Mouse (Mus musculus) ES-Bruce4 (cell line): ENCODE results near the gene Mecom. TPM values are rescaled to one million over a fixed set of nuclear protein-coding genes. Genes with fewer than 3 reads are reported as not detected.

Source experiments
- H3K27ac ChIP-seq: 2 replicates; pipeline ENCODE4 v1.5.1; 2012; ENCODE audit warnings: low read length, inconsistent platforms; ENCODE audit not compliant: insufficient read depth
- H3K27me3 ChIP-seq: 2 replicates; pipeline ENCODE4 v1.6.1; 2012; ENCODE audit warnings: mild to moderate bottlenecking, low read length, inconsistent platforms; ENCODE audit not compliant: control insufficient read depth, poor library complexity, insufficient read depth, severe bottlenecking
- H3K36me3 ChIP-seq: 2 replicates; pipeline ENCODE4 v1.6.1; 2012; ENCODE audit warnings: inconsistent platforms, mild to moderate bottlenecking, low read length, moderate library complexity; ENCODE audit not compliant: control insufficient read depth, poor library complexity, insufficient read depth, severe bottlenecking
- H3K4me1 ChIP-seq: one replicate; pipeline ENCODE4 v1.8.1; 2011; ENCODE audit warnings: low read length; ENCODE audit not compliant: control insufficient read depth, insufficient read depth
- H3K4me3 ChIP-seq: 2 replicates; pipeline ENCODE4 v1.5.1; 2011; ENCODE audit warnings: low read depth, mild to moderate bottlenecking, low read length
- H3K9ac ChIP-seq: 2 replicates; pipeline ENCODE4 v1.6.1; 2012; ENCODE audit warnings: low read depth, mild to moderate bottlenecking, inconsistent platforms; ENCODE audit not compliant: poor library complexity, severe bottlenecking
- H3K9me3 ChIP-seq: replicated peaks from 2 replicates; pipeline ENCODE4 v1.6.1; 2012; ENCODE audit warnings: mild to moderate bottlenecking, low read length, inconsistent platforms; ENCODE audit not compliant: control insufficient read depth, poor library complexity, insufficient read depth, severe bottlenecking
- CTCF ChIP-seq: IDR thresholded peaks from one replicate; pipeline ENCODE4 v1.8.1; 2011; ENCODE audit warnings: low read depth, low read length
- EP300 ChIP-seq: IDR thresholded peaks from 2 replicates; pipeline ENCODE4 v1.6.1; 2011; ENCODE audit warnings: low read depth, low read length; ENCODE audit not compliant: insufficient read depth
- POLR2A ChIP-seq: IDR thresholded peaks from one replicate; pipeline ENCODE4 v1.8.1; 2011; ENCODE audit warnings: low read length; ENCODE audit not compliant: insufficient read depth
- polyA plus RNA-seq: library from polyadenylated mRNA; stranded (reverse); fragments of >200 nt; gene quantifications from 2 replicates; pipeline ENCODE4 v1.2.4, GENCODE M21; 2011; ENCODE audit warnings: low read depth; ENCODE audit not compliant: missing spikeins, insufficient read depth, insufficient read length

The Mecom gene
- polyA plus RNA-seq, 1 experiment = 0.24 TPM

- Histone ChIP-seq H3K4me1 (no peaks in the 10 kb centered on the region), H3K27me3 (no peaks in the 10 kb centered on the region), H3K9ac (no peak overlapping the region), H3K4me3 (no peak overlapping the region), H3K27ac (no peak overlapping the region), H3K36me3 (no peaks in the 10 kb centered on the region), H3K9me3 (no peaks in the 10 kb centered on the region)
- TF ChIP-seq POLR2A (no peak), EP300 (no peak), CTCF (no peak)
These were observed 157.5 kb downstream of the Mecom start for GRCm38 (mm10) chr3:30390346-30390745.

- TF ChIP-seq POLR2A = no peak
- no peak for TF ChIP-seq EP300
- TF ChIP-seq CTCF = no peak
- Histone ChIP-seq H3K36me3 (no peaks in the 10 kb centered on the region), H3K9ac (no peak overlapping the region), H3K4me3 (no peak overlapping the region), H3K9me3 (no peaks in the 10 kb centered on the region), H3K27me3 (no peaks in the 10 kb centered on the region), H3K4me1 (no peaks in the 10 kb centered on the region), H3K27ac (no peak overlapping the region)
These were observed 167.5 kb downstream of the Mecom start for GRCm38 (mm10) chr3:30380273-30380672.

DNA sequence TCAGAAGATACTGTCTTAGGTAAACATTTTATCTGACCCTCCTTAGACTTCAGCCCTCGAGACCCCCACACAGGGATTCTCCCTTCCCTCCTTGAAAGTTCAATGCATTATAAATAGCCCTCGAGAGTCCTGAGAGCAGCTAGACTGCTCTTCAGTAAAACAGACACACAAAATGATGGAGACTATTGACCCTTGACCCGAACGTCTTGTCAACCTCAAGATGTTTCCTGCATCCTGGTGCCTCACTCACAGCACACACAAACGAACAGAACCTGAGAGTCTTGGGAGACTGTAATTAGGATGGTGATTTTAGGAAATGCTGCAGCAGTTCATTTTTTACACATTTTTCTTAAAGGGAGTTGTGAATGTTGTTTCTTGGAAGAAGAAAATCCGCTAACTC, 168.5 kb downstream of the Mecom start:
- H3K27me3 ChIP-seq = no peaks in the 10 kb centered on the region
- no peaks in the 10 kb centered on the region for H3K36me3 ChIP-seq
- H3K9ac ChIP-seq = no peak overlapping the region
- H3K9me3 ChIP-seq = no peaks in the 10 kb centered on the region
- H3K4me1 ChIP-seq = no peaks in the 10 kb centered on the region
- TF ChIP-seq CTCF (no peak), EP300 (no peak), POLR2A (no peak)
- no peak overlapping the region for H3K27ac ChIP-seq
- H3K4me3 ChIP-seq = no peak overlapping the region

DNA sequence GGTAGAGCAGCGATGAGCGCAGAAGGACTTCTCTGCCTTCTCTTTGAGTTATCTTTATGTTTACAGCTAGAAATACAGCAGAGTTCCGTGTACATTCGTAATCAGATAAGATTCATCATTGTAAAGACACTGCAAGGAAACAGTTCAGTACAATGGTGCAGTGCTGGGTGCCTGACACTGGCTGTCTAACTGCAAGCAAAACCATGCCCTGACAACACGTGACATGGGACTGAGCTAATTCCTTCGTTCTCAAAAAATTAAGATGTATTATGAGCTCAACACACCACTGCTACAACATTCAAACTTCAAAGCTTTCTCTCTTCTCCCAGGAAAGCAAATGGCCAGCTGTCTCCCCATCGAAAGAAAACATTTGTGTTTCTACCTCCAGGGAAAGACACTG, 176.3 kb downstream of the Mecom start:
- Histone ChIP-seq H3K27me3 (no peaks in the 10 kb centered on the region), H3K4me1 (no peaks in the 10 kb centered on the region), H3K36me3 (no peaks in the 10 kb centered on the region), H3K4me3 (no peak overlapping the region), H3K9me3 (no peaks in the 10 kb centered on the region), H3K9ac (no peak overlapping the region), H3K27ac (no peak overlapping the region)
- no peak for TF ChIP-seq CTCF
- no peak for TF ChIP-seq EP300
- TF ChIP-seq POLR2A = no peak

DNA sequence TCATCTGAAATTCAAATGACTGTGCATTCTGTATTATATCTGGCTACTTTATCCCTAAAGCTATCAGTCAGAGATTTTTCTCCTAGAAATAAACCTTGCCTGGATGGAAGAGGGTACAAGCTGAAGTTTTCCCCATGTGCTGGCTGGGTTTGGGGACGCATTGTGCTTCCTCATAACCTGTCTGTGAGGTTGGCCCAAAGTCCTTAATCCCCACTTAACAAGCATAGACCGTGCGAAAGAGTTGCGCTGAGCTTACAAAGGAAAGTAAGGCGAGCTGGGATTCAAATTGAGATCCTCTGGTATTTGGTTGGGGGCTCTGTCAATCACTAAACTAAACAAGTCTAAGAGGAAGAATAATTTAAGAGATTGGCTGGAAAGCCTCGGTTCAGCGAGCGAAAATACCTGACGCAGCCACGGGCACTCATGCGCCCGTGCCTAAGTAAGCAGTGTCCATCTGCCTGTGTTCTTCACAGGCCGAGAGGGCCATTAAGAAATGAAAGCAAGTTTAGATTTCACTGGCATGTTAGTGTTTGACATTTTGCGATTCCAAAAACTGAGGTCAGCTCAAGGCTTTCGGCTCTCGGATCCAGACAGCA, 176.8 kb downstream of the Mecom start:
- no peak for TF ChIP-seq CTCF
- no peak for TF ChIP-seq EP300
- no peak for TF ChIP-seq POLR2A
- no peak overlapping the region for H3K27ac ChIP-seq
- H3K27me3 ChIP-seq = no peaks in the 10 kb centered on the region
- no peak overlapping the region for H3K4me3 ChIP-seq
- no peaks in the 10 kb centered on the region for H3K36me3 ChIP-seq
- no peaks in the 10 kb centered on the region for H3K9me3 ChIP-seq
- no peaks in the 10 kb centered on the region for H3K4me1 ChIP-seq
- H3K9ac ChIP-seq = no peak overlapping the region

DNA sequence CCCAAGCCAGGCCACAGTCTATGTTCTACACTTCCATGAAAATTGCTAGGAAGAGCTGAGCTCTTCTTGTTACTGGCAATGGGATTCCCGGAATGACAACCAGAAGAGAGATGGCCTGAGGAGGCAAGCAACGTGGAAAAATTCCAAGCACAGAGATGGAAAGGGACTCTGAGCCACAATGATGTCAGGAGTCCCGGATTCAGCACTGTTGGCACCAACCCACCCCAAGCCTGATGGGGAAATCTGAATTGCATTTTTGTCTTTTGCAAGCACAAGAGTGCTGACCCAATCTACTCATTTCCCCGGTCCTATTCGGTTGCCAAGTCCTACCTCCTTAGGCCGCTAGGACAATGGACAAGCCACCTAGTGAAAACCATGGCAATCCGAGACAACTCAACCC, 181.2 kb downstream of the Mecom start:
- no peaks in the 10 kb centered on the region for H3K9me3 ChIP-seq
- H3K9ac ChIP-seq = no peak overlapping the region
- H3K27ac ChIP-seq = no peak overlapping the region
- H3K36me3 ChIP-seq = no peaks in the 10 kb centered on the region
- no peak overlapping the region for H3K4me3 ChIP-seq
- no peaks in the 10 kb centered on the region for H3K27me3 ChIP-seq
- no peak for TF ChIP-seq CTCF
- TF ChIP-seq POLR2A = no peak
- TF ChIP-seq EP300 = no peak
- H3K4me1 ChIP-seq = no peaks in the 10 kb centered on the region
